Mouse (Mus musculus) ovary, adult 18-20 months (tissue): ENCODE data around the gene Tekt4.

ENCODE experiments used
- DNase-seq: peaks from one replicate; pipeline ENCODE4 v3.0.0; 2022; ENCODE audit warnings: low spot score, mixed read lengths

The Tekt4 gene

DNA sequence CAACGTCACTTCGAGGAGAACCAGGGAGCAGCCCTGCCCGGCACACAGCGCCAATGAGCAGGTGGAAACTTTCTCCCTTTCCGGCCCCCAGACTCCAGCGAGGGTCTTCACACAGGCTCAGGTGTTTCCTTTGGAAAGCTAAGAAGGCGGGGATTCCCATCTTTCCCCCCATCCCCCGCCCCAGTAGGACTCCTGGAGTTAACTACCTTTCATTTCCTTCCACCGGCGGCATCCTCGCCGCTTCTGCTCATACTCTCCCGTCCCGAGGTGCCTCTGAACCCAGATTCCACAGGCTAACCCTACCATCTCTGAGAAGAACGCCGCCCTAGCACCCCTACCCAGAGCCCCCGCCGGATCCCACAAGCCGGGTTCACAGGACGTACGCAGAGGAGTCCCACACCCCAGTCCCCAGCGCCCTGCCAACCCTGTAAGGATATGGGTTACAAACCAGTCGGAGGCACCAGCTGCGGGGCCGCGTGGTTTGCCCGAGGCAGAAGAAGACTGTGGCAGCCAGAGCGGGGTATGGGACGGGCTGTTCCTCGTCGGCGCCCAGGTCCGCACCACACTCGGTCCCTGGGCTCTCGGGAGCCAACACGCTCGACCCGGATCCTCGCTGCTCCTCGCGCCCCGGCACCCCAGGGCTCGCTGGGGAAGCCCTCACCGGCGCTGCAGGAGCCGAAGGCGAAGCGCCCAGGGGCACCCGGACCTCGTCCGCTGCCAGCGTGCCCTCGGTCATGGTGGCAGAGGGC lies 21.8 kb upstream of the Tekt4 start:
- no peak for DNase-seq

DNA sequence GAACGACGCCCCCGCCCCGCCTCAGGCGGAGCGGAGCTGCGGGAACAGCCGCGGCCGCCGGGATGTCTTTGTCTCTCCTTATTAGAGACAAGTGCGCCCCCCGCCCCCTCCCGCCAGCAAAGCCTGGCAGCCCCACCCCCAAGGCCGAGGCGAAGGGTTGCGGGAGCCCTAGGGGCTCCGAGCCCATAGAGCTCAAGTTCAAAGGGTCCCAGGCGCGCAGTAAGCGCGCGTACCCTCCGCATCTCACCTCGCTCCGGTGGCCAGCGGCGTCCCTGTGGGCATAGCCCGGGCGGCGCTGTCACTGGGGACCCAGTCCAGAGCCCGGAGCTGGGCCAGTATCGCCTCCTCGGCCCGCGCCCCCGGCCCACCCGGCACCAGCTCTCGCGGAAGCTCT lies 21.2 kb upstream of the Tekt4 start:
- no peak for DNase-seq

DNA sequence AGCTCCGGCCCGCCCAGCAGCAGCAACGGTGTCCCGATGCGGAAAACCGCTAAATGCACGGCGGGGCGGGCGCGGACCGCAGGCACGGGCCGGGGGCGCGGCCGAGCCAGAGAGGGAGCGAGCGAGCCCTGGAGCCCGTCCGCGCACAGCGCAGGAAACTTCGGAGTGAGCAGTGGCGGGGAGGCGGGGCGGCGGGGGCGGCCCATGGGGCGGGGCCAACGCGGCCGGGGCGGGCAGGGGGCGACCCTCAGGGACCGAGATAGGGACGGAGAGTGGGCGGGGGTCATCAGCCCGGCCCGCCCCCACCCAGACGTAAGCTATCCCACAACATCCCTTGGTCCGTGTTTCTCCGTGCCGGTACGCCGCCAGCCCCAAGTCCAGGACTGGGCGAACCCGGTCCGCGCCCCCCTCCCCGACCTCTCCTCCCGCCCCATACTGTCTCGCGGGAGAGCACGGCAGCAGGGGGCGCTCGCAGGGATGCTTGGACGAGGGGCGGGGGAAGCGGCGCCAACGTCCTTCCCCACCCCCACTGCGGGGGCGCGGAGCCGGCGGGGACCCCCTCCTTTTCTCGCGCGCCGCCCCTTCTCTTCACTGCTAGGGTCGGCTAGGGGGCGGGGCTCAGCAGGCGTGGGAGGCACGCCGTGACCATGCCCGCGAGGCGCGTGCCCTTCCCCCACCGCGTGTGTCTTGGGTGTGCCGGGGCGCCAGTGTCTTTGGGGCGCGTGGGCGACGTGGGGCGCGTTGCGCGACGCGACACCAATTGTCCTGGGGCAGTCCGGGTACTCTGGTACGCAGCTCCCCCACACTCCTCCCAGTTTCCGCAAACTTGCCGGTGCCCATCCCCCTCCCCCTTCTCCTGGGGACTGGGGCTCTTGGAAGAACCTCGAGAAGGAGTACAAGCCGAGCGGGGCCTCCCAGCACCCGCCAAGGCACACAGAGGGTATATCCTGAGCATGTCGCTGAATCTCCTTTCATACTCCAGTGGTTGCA lies 20.5 kb upstream of the Tekt4 start, which contains the start of gene Cacna1h:
TSS of gene Cacna1h (minus strand) at position 167 of the 990 bp plus-strand sequence.
- DNase-seq = peak; percentile 57

DNA sequence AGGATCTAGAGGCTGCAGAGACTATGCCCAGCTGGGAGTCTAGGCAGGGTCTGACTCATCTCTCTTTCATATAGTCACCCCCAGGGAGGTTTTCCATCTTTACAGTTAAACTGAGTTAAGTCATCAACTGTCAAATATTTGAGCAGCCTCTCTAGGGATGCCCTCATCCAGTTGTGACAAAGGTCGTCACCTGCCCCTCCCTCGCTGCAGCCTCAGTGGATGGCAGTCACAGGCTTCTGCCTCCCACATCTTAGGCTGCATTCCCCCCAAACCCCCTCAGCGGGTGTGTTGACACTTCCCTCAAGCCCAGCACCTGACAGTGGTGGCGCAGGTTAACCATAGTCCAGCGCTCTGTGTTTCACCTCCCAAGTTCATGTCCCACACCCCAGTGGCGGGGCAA lies 13.0 kb upstream of the Tekt4 start:
- no peak for DNase-seq

DNA sequence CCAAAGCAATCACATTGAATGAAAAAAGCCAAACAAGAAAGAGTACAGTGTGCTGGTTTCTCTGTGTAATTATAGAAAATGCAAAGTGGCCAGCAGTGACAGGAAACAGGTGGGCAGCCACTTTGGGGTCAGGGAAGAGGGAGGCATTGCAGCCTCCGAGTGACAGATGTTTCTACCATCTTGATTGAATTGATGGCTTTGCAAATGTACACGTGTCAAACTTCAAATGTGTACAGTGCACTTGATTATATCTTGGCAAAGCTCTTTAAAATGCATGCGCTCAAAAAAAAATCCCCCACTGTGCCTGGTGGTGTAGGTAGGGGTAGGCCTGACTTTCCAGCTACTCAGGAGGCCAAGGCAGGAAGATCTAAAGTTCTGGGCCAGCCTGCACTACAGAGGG lies 11.5 kb upstream of the Tekt4 start:
- no peak for DNase-seq

DNA sequence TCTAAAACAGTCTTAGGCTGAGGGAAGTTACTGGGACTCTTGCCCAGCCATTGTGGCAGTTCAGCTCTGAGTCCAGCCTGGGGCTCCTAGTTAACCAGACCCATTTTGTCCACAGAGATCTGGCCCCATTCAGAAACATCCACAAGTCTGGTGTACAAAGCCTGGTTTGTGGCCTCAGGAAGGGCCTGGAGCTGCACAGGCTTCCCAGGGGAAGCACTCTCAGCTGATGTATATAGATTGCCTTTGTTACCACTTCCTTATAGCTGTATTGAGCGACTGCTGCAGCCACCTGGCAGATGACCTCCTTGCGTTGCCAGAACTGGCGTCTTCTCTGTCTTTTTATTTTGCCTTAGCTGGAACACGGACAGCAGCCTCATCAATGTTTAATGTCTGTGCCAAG lies 9.3 kb upstream of the Tekt4 start:
- DNase-seq = no peak

DNA sequence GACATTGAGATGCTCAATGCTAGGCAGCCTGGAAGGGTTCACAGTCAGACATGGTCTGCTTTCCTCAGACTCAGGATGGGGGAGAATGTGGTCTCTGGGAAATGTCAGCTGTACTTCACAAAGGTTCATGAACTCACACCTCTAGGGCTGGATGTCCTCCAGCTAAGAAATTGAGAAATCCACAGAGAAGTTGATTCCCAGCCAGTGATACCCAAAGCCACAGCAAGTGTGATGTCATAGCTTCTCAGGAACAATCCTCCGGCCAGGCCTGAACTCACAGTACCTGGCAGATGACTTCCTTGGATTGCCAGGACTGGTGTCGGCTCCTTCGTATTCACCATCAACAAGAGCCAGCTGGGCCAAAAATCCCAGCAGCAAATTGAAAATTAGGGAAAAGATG lies 8.6 kb upstream of the Tekt4 start:
- DNase-seq = no peak

DNA sequence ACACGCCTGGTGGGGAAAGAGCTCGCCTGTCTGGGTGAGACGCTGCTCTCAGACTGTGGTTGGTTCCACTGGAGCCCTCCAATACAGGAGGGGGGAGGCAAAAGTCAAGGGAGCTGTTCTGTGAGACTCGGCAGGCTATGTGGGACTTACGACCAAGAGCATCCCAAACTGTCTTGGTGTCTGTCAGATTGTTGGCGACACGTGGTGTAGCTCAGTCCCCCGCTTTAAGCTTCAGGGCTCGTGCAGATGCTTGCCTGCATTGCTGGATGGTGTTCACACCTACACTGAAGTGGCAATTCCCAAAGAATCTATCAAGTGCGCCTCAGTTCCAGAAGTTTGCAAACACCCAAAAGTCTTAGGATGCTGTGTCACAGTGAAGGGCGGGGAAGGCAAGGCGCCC lies 6.5 kb upstream of the Tekt4 start:
- no peak for DNase-seq

DNA sequence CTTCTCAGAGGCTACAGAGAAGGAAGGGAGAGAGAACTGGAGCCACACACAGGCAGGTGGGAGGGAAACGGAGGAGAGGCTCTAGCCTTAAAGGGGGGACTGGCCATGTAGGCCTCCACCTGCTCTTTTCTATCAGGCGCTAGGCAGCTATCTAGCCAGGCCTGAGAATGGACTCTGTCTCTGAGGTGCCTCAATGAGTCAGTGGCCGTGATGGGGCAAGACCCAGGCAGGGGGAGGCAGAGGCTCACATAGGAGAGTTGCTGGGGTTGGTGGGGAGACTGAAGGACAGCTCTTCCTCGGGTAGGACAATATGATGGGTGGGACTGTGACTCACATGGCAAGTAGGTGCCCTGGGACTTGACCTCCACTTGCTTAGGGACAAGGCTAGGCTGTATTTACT lies 4.1 kb upstream of the Tekt4 start:
- DNase-seq = no peak

DNA sequence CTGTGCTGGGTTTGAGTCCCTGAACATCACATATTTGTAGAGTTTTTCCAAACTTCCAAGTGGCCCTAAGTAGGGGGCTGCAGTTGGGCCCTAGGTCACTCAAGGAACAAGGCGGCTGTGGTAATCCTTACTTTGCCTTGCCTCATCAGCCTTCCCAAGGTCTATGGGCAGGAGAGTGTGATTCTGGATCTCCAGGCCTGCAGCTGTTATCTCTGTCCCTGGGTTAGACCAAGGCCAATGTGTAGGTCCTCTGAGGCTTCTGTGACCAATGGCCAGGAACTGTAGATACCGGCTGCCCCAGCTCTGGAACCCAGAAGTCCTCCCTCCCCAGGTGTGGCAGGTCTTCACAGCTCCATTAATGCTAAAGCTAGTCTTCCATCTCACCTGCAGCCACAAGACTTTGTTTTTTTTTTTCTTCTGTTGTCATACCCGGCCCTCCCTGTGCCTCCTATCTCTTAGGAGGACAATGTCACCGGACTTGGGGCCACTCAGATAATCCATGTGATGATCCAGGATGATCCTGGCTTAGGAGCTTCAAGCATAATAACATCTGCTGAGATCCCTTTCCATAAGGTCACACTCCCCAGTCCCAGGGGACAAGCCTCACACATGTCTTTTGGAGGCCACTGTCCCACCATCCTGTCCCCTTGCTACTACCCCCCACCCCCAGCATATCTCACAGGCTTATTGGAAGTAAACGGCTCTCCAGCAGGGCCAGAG lies 2.0 kb upstream of the Tekt4 start:
- DNase-seq = no peak

DNA sequence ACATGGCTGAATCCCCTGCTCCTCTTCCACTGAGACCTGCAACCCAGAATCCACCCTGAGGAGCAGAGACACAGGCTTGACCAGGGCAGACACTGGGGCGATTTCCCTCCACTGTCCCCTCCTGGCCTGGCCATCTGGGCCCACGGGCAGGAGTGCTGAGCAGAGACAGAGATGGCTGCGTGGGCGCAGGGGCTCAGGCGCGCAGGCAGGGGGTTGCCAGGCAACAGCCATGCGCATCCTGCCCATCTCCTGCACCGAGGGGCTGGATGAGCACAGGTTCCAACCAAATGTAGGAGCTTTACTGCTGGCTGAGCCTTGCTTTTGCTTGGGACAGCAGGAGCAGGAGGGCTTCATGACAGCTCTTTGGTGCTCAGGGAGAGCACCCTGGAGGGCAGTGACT lies 2.1 kb downstream of the Tekt4 start:
- no peak for DNase-seq

DNA sequence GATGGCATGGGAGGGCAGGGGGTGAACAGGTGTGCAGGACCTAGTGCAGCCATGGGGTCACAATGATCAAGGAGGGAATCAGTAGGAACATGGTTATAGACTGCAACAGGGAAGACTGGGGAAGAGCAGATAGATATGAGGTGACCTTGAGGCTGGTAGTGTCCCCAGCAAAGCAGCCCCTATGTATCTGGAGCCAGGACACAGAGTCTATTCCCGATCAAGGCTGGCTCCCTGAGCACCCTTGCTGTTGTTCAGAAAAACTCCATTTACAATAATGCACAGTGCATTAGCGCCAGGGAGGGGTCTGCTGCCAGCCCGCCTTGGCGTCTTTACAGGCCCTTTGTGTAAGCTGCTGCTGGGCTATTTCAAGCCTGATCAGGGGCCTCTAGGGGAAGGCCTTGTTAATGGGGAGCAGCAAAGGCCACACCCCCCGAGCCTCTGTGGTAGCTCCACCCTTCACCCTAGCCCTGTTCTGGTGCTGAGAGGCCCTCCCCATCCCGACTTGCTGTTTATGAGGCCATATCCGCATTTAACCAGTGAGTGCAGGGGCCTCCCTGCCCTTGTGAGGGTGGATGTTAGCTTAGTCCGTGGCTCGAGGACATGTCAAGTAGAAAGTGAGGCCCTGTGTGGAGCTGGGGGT lies 7.9 kb downstream of the Tekt4 start:
- no peak for DNase-seq

DNA sequence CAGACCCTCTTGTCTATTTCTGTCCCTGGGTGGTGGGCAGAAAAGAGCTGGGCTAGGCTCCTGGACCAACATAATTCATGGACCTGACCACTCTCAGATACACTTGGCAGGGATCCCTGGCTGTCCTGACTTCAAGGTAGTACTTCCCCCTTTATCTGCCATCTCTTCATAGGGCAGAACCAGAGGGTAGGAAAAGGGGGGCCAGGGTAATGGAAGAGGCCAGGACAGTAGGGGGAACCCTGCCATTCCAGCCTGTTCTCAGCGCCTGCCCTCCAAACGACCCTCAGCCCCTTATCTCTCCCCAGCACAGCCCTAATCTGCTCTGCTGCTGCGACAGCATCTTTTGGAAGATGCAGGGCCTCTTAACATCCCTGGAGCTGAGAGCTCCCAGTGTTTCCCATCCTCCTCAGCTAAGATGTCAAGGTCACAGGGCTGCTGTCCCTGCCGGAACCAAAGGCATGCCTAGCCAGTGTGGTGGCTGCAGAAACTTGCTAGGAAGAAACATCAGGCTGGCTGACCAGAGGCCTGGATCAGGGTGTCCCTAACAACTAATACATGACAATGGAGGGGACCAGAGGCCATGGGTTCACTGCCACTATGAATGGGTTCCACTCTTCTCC lies 9.0 kb downstream of the Tekt4 start:
- DNase-seq = no peak

DNA sequence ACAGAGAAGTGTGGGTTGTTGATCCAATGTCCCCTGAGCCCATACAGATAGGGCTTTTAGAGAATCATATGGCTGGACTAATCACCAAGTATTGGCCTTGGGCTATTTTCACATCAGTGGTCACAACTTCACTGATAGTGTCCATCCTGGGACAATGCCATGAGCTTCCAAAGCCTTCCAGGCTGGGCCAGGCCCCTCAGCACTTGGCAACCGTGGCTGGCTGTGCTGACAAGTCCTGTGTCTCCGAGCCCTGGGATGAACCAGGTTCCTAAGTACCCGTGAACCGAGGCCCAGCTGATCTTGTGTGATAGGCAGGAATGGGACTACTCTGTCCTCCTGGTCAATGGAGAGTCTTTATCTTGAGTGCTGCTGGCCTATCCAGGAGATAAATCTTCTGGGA lies 9.7 kb downstream of the Tekt4 start:
- DNase-seq = no peak

DNA sequence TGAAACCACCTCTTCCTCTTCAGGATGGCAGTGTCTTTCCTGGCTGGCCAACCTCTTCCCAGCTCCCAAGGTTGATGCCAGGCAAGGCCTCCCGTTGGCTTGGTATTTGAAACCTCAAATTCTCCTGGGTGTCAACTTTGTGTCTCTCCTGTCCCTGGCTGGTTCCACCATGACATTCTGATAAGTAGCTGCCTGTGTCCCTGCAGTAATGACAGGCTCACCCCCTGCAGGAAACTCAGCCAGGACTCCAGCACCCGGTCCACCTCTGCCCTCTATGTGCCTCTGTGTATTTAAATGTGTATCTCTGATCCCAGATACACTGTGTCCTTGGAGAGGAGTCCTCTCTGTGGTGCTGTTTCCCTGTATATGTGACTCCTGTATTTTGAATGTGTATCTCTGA lies 11.8 kb downstream of the Tekt4 start:
- no peak for DNase-seq

DNA sequence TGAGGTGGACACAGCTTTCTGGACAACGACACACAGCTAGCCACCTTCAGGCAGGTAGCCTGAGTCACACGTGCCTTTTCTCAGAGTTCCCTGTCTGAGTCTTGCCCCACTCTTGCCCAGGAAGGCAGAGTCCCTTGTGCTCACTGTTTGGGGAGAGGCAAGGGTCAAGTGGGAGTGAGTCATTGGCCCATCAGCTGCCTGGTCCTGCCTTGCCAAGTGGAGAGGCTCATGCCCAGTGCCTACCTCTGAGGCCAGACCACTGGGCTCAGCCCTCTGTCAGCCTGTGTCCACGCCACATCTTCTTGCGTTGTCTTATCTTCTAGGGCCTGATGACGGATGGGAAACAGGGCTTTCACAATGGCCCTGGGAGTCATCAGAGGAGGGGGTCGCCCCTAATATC lies 13.4 kb downstream of the Tekt4 start:
- DNase-seq = no peak

DNA sequence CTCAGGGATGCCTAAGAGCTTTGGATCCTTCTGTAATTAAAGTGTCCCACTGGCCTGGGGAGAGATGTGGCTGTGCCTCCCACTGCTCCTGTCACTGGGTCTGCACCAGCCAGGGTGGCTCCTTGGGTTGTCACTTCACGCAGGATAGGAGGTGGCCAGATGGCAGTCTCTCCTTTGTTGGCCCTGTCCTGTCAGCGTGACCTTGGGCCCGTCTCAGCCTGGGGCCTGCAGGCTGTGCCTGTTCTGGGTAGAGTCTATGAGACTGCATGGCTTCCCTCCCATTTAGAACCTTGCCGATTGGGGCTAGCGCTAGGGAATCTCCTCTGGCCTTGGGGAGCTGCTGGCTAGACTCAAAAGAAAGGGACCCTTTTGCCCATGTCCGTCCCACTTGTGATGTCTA lies 13.9 kb downstream of the Tekt4 start:
- no peak for DNase-seq

DNA sequence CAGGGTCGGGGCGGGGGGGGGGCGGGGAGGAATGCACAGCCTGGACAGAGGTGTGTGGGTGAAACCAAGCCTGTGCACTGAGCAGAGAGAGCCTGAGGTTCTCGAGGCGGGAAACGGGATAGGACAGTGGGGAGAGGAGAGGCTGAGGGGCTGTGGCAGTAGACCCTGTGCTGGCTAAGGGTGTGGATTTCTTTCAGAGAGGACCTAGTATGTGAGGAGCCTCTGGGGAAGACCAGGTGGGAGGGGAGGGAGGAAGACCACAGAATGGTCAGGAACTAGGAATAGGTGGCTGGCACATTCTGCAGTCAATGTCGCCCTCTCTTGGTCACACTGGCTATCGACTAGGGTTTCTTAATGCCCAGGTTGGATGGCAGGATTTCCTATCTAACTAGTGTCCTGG lies 15.4 kb downstream of the Tekt4 start:
- peak; percentile 27 for DNase-seq

DNA sequence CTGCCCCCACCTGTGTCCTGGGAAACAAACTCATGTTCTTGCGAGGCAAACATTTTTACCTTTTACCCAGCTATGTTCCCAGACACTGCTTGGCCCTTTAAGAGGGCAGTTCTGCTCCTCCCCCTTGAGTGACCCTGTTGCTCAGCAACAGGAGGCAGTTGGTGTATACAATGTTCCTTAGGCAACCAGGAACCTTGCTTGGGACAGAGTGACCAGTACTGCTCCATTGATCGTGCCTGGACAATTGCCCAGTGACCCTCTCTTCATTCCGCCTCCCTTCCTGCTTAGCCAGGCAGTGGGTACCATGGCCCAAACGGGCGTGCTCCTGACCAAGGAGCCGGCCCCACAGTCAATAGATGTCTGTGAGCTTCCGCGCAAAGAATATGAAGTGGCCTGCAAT lies 17.0 kb downstream of the Tekt4 start:
- DNase-seq = peak; percentile 52

DNA sequence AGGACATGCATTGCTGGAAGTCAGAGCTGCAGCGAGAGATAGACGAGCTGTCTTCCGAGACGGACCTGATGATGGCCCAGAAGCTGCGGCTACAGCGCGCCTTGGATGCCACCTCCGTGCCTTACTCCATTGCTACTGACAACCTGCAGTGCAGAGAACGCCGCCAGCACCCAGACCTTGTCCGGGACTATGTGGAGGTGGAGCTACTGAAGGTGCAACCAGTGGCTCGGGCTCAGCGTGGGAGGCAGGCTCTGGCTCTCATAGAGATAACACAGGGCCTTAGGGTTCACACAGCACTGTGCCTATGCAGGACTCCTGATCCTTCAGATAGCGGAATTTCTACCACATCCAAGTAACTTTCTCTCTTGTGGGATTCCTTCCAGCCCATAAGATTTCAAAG lies 17.6 kb downstream of the Tekt4 start:
- DNase-seq = peak; percentile 35

DNA sequence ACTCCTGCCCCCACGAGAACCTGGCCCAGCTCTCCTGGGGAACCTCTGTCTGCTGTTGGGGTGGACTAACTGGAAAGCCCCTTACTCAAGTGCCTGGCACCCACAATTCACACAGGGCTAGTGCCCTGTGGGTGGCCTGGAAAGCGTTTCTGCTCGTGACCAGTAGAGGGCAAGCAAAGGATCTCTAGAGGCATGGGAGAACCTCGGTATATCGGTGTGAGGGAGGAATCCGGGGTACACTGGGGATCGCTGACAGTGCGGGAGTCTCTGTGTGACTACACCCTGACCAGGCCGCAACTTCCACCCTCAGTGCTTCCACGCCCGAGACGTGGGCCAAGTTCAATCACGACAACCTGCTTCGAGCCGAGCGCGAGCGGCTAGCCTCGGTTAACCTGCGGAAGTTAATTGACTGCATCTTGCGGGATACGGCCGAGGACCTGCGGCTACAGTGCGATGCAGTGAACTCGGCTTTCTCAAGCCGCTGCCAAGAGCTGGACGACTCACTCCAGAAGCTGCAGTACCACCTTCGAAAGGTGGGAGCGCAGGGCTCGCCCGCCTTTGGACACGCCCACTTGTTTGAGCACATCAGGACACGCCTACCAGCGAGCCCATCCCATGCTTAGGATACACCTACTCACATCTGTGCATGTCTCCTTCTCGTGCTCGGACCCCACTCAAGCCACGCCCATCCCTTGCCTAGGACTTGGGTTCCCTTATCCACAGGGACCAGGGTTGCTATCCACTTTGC lies 20.1 kb downstream of the Tekt4 start:
- DNase-seq = peak; percentile 39
